Mouse (Mus musculus): Measurements from ENCODE around the gene Ap5s1.
A peak's percentile ranks its signal among the peaks of the same experiment; 100 is the strongest.

The Ap5s1 gene

DNA sequence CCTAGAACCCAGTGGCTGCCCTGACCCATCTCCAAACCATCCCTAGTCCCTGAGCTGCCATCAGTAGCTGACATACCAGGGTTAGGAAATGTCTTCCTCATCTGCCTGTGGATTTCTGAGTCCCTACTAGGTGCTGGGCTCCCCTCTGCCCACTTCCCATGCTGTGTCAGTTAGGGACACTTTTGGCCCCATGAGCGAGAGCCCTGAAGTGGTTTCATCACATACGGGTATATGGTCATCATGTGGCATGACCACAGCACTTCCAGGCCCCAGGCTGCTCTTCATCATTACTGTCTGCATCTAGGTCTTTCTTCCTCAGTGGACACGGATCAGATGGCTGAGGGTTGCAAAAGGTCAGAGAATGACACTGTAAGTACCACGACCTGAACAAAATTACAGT lies at the start of gene Ap5s1:
Ap5s1 (plus strand) TSS at position 301 of the 400 bp plus-strand sequence.
- DNase-seq (ENCODE audit: low spot score in 2 of 2), result no peak

DNA sequence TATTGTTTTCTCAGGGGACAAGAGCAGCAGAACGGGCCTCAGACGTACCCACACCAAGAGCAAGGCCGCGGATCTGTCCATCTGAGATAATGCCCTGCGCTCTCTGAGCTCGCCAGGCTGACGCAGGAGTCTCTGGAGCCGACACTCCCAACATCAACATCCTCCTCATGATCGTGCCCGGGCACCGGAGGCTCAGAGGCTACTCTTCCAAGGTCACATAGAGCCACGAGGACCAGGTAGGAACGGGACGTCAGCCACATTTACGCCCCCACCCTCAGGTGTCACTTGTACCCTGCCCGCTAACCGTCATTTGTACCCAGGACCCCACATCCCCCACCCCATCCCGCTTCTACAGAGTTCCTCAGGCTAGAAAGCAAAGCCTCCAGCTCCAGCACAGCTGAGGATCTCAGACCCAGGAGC lies 47.4 kb upstream of the Ap5s1 start:
- peak in 1 of 2 experiments; percentile 58 for DNase-seq (ENCODE audit: low spot score in 2 of 2)

DNA sequence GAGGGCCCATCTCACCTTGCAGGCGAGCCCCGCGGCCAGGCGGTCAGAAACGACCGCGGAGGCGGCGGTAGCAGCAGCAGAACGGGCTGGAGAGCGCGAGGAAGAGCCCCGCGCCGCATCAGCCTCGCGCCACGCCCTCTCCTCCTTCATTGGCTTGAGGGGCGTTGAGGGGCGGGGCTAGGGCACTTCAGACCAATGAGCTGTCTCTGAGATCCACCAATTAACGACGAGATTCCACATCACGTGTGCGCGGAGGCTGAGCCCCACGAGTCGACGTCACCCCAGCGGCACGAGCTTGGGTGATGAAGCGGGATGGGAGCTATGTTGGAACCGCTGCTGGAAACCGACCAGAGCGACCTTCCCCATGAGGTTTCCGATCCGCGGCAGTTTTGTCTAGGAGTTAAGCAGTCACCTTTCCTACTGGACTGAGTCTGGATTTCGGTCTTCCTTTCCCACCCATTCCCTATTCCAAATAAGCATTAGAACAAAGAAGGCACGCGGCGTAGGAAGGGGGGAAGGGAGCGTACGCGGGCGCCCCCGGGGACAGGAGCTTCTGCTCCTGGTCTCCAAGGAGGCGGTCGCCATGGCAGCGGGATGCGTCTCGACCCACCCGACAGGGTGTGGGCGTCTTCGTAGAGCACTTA lies 46.8 kb upstream of the Ap5s1 start, which contains the start of gene 1700037H04Rik:
1700037H04Rik (minus strand) TSS at position 144 of the 644 bp plus-strand sequence.
- DNase-seq (ENCODE audit: low spot score in 2 of 2), result peak; percentile 92 to 97

DNA sequence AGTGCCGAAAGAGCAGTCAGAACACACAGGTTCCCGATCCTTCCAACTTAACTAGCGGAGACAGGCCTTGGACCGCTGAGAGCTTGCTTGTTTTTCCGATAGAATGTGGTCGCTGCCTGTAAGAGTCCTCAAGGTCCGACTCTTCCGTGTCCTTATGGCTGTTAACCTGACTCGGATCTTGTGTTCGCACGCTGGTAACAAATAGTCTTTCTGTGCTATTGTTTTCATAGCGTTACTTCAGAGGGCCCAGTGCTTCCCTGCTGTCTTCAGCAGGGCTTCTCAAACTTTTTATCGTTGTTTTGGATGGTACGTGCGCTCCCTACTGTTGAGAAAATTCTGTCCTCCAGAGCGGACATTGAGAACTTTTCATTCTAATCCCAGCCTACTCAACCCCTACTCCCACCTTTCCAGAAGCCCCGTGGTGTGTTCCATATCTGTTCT lies 46.2 kb upstream of the Ap5s1 start:
- DNase-seq (ENCODE audit: low spot score in 2 of 2), result no peak

DNA sequence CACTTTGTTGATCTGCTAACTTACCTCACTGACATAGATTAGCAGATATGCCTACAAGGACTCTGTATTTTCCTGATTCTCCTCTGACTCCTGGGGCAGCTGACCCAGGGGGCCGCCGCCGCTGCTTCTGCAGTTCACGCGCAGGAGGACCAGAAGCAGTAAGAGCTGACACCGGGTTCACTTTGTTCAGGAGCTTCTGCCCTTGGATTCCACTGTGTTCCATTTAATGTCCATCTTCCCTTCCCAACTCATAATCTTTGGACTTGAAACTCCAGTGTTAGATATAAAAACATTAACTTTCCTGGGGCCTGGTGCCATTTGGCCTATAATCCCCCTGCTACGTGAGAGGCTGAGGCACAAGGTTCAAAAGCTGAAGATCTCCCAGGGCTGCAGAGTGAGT lies 43.0 kb upstream of the Ap5s1 start:
- DNase-seq (ENCODE audit: low spot score in 2 of 2), result no peak

DNA sequence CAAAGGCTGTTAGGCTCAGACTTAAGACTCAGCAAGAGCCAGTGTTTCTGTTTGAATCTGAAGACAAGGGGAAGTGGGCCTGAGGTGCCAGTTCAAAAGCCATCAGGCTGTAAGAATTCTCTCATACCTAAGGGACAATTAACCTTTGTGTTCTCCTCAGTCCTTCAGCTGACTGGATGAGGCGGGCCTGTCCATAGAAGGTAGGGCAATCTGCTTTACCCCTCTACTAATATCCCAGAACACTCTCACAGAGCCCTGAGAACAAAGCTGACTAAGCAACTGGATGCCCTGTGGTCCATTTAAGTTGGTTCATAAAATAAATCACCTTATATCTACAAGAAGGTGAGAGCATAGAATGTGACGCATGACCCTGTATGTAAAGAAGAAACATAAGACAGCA lies 40.7 kb upstream of the Ap5s1 start:
- no peak for DNase-seq (ENCODE audit: low spot score in 2 of 2)

DNA sequence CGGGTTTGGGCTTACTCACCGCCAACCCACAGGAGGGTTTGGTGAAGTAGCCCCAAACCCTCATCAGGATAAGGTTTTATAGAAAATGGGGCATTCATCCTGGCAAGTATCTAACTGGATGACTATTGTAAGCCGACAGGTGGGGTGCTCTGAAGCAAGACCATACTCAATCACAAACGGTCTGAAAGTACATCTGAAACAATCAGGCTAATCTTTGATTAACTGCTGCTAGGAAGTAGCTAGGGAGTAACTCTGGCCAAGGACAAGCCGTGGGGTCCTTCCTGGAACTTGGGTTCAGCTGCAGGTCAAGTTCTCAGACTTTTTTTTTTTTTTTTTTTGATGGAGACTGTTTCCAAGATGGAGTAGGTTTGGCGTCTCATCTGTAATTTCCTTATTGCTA lies 38.9 kb upstream of the Ap5s1 start:
- no peak for DNase-seq (ENCODE audit: low spot score in 2 of 2)

DNA sequence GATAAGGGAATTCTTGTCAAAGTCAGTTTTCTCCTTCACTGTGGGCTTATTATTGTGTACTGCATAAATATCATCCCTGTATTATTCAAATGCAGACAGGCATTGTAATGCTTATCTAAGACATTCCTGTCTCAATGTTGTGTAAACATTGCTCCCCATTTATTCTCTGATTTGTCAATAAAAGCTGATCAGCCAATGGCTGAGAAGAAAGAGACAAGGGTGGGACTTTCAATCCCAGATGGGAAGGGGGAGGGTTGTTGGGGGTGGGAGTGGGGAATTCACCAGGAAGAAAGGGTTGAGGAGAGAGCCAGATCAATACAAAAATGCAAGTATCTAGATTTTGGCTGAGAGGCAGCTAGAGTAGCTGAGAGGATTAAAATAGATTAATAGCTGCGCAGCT lies 38.0 kb upstream of the Ap5s1 start:
- no peak for DNase-seq (ENCODE audit: low spot score in 2 of 2)

DNA sequence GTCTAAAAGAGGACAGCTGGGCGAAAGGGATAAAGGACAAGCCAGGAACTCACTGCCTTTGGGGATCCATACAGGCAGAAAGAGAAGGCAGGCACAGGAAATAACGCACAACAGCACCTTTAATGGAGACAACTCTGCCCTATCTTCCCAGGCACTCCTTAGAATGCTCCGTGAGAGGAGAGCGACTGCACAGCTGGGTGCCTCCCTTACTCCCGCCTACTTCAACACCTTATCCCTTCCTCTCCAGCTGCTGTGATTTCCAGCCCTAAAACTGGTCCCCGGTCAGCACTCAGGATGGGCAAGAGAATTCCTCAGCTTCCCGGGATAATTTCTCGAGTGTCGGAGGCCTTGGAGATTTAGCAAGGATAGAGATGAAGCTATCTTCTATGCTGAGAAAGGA lies 35.9 kb upstream of the Ap5s1 start:
- no peak for DNase-seq (ENCODE audit: low spot score in 2 of 2)

DNA sequence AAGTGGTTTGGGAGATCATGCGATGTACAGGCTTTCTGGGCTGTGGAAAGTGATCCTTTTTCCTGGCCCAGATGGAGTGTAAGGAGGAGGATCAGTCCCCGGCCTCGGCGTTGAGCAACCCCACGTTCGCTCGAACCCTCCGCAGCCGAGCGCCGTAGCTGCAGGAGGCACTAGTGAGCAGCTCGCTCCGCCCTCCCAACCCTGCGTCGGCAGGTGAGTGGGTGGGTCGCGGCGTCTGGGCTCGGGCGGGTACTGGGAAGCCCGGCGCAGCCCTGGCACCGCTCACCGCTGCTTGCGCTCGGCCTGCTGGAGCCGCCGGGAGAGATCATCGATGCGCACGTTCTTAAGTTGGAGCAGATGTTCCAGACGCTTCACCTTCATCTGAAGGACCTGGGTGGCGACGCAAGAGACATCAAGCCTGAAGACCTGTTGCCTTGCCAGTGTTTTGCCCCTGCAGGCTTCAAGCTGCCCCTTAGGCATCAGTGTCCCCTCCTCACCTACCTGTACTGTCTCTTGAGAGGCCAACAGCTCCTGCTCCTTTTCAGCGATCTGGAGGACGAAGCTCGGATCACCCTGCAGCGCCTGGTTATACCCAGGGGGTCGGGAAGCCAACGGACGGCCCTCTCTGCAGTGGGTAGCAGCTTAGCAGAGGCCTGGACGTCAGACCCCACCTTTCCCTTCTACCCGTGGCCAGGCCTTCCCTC lies 35.3 kb upstream of the Ap5s1 start:
- DNase-seq (ENCODE audit: low spot score in 2 of 2), result peak; percentile 58 to 79

DNA sequence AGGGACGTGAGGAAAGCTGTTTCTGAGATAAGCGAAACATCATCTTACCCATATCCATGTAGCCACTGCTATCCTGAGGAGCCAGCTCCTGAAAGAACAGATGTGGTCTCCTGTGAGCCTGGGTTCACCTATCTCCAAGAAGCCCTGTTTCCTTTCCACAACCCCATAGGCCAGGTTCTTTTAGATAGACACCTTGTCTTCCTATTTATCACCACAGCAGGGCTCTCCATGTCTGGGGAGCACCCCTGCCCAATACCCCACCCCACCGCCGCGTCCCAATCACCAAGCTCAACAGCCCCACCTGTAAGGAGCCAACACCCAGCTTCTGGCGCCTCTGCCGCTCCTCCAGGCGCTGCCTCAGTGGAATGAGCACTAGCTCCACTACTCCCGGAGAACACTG lies 34.6 kb upstream of the Ap5s1 start:
- no peak for DNase-seq (ENCODE audit: low spot score in 2 of 2)

DNA sequence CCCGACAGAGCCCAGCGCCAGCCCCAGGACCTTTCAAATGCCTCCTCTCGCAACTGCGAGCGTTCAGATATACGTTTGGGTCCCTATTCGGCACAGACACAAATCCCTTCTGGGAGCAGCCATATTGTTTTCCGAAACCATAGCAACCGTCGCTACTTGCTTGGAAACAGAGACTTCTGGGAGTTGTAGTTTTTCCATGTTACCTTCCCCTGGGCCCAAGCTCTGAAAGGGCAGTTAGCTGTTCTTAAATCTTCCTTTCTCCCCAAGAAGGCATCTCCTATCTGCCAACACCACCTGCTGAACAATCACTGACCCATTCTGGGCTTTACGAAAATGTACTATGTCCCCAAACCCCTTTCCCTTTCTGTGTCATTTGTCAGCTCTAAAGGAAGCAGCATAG lies 32.2 kb upstream of the Ap5s1 start:
- no peak for DNase-seq (ENCODE audit: low spot score in 2 of 2)

DNA sequence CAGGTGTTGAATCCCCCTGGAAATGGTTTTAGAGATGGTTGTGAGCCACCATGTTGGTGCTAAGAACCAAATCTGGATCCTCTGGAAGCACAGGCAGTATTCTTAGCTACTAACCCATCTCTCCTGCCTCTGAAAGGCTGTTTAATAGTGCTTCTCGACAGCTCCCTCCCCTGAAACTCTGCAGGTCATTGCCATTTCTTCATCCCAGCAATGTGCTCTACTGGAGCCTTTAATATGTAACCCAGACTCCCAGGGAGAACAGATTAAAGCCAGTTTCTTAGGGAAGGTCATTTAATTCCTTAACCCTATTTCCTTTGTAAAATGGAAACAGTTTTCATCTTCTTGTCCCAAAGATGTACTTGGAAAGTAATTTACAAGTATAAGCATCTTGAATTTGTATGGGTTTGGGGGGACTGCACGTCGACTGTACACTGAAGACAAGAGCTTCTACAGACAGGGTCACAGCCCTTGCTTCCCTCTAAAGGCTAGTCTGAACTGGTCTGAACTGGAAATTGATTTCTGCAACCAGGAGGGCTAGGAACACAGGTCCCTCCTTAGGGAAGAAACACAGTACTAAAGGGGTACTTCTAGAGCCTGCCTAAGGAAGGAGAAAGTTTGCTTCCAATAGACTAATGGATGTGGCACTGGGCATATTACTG lies 31.5 kb upstream of the Ap5s1 start:
- DNase-seq (ENCODE audit: low spot score in 2 of 2), result no peak

DNA sequence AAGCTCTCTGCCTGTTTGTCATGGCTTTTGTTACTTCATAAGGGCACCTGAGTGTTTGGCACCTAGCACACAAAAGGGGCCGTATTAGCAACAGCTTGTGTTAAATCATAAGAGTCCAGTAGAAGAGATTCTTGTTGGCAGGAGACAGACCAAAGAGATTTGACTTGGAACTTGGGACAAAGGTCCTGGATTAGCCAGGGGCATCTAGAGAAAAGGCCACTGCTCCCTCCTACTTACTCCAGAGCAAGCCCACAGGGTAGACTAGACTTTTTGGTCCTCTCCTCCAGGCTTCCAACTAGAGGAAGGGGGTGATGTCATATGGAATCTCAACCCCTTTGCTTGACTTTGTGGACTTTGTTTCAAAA lies 31.0 kb upstream of the Ap5s1 start:
- DNase-seq (ENCODE audit: low spot score in 2 of 2), result no peak

DNA sequence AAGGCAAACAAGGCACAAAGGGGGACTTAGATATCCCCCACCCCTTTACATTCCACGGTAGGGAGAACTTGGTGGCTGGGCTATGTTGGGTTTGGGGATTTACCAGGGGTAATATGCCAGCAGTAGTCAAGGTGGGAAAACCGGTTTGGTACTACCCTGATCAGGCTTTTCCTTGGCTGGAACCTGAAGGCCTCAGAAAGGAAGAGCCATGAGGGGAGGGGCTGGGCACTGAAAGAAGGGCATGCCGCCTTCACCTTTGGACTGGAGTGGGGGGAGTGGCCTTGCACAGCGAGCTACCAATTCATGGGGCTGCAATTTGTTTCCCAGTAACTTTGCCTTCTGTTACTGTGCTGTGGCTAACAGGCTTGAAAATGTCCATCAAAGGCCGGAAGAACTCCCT lies 30.4 kb upstream of the Ap5s1 start:
- no peak for DNase-seq (ENCODE audit: low spot score in 2 of 2)

DNA sequence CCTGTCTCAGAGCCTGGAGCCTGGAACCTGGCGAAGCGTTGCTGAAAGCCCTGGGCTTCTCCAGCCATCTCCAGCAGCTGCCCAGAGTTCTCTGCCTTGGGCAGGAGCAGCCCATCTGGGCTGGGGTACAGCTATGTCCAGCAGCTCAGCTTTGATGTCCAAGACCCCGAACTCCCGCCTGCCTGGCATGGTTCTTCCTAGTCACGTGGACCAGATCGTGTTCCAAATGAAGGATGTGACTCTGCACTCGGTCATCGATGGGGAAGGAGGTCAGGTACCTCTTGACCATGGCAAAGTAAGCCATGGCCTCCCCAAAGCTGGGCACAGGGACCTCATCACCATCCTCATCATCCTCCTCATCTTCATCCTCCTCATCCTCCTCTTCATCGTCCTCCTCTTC lies 28.9 kb upstream of the Ap5s1 start:
- no peak for DNase-seq (ENCODE audit: low spot score in 2 of 2)

DNA sequence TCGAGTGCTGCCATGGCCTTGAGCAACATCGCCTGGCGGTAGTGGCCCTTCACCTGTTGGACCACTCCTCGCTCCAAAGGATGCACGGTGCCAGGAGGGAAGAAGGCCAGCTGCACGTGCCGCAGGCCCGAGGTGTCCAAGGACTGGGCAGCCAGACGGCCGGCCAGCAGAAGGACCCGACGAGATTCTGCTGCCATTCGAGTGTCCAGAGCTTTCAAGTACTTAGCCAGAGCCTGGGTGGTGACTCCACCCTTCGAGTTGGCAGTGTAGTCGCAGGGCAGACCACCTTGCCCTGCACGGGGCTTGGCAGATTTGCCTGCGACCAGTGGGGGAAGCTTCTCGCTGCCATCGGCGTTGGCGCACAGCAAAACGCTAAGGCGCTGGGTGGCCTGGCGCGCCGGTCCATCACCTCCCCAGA lies 28.0 kb upstream of the Ap5s1 start:
- DNase-seq (ENCODE audit: low spot score in 2 of 2), result no peak

DNA sequence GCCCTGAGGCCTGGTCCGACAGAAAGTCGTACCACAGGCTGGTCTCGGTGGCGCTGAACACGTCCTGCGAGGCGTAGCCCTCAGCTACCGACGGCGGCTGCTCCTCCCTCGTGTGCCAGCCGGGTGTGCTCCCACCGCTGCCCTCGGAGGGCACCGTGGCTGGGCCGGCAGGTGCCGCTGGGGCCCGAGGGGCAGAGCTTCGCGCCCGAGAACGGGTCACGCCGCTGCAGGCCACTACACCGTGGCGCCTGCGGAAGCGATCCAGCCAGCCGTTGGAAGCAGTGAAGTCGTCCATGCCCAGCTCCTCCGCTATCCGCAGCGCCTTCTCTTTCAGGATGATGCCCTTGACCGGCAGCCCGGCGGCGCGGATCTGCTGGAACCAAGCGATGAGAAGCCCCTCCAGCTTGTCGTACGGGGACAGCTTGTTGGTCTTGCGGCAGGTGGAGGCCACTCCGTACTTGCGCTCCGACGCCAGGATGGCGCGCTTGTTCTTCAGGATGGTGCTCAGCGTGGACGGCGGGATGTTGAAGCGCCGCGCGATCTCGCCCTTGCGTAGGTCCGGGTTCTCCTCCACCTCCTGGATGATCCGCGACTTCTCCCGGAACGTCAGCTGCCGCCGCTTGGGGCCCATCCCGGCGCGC lies 27.5 kb upstream of the Ap5s1 start:
- DNase-seq (ENCODE audit: low spot score in 2 of 2), result peak in 1 of 2 experiments; percentile 53

DNA sequence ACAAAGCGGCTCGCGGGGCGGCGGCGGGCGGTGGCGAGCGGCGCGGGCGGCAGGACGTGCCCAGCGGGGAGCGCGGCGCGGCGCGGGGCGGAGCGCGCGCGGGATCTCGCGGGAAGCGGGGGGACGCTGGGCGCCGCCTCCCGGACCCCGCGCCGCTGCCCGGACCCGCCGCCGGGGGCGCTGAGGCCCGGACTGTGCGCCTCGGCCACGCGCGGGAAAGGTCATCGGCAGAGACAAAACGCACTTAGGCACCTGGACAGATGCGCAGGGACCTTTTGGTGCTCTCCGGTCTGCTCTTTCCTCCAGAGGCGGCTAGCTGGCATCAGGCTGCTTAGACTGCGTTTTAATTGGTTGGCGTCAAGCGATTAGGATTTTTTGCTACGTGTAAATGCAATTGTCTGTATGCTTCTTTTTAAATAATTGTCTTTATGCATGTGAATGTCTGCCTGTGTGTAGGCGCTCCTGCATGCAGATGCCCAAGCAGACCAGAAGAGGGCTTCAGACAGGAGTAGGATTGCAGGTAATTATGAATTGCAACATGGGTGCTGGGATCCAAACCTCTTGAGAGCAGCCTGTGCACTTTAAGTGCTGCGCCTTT lies 26.8 kb upstream of the Ap5s1 start, which contains the start of gene Cenpb:
Cenpb (minus strand) TSS at position 78 of the 598 bp plus-strand sequence.
- peak; percentile 84 for DNase-seq (ENCODE audit: low spot score in 2 of 2)

DNA sequence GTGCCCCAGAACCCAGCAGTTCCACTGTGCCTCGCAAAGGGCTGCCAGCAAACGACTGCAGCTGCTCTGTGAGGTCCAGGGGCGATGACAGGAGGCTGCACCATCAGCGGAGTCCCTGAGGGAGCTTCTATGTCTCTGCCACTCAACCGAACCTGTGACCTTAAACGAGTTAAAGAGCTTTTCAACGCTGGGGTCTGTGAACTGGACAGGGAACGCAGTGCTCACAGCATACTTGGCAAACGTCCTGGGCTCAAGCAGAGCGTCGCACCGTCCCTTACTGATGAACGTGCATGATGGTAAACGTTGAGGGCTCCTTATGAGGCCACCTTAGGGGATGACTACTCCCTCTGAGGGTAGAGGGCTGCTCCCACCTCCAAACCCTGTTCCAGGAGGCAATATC lies 20.5 kb upstream of the Ap5s1 start:
- DNase-seq (ENCODE audit: low spot score in 2 of 2), result no peak

DNA sequence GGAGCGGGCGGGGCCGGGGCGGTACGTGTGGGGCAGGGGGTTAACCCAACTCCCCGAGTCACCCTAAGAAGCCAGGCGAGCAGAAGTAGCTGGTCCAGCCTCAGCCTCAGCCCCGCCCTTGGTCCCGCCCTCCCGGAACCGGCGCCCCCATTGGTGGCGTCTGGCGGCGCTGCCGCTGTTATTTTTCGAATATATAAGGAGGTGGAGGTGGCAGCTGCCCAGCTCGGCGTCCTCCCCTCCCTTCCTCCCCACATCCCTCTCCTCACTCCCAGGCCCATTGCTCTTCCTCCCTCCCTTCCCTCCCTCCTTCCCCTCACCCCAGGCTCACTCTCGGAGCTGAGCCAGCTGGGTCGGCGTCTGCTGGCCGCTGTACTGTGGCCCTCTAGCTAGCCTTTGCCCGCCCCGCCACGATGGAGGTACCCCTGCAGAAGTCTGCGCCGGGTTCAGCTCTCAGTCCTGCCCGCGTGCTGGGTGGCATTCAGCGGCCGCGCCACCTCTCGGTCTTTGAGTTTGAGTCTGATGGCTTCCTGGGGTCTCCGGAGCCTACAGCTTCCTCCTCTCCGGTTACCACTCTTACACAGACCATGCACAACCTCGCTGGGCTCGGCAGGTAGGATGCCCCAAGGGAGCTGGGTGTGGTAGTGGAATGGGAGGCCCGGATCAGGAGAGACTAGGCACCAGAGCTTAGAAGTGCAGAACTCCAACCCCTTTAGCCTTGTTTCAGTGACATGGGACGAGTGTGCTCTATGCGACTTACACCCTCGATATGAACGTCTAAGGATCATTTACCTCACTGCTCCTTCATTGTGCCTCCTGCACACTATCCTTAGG lies 19.9 kb upstream of the Ap5s1 start, which contains the start of the genes Cdc25b and Spef1:
Cdc25b (plus strand) TSS at position 179 of the 831 bp plus-strand sequence.
Spef1 (minus strand) TSS at position 512 of the 831 bp plus-strand sequence.
- DNase-seq (ENCODE audit: low spot score in 2 of 2), result peak; percentile 86 to 89
